In the genomic region with DNA sequence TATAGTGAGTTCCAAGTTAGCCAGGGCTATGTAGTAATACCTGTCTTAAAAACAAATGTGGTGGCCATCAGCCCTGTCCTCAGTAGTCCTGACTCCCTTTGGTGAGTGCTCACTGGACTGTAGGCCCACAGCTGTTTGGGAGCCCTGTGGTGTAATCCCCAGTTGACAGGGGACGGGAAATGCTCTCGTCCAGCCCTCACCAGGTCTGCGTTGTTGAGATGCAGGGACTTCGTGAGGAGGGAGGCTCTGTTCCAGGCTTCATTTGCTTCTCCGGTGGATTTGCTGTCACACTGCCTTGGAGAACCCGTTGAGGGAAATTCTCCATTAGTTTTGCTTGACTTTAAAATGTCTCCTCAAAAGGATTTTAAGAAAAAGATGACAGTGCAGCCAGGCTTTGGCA, we compare ENCODE assay signal across 33 mouse cellular contexts.
"Had no signal": no experiment of that assay in that cellular context is flagged by ENCODE, and none has a peak within 500 bp of the region (broad histone marks: within the 10 kb centered on the region; RNA-seq: fewer than 3 reads in every experiment).

No protein-coding gene starts in this region.

- H3K27ac ChIP-seq: heart, embryonic 13.5 days; heart, embryonic 15.5 days; hindbrain, embryonic 10.5 days; hindbrain, embryonic 12.5 days; hindbrain, embryonic 13.5 days; hindbrain, embryonic 14.5 days; hindbrain, embryonic 15.5 days; hindbrain, postnatal 0 days; intestine, embryonic 15.5 days; kidney, embryonic 15.5 days; kidney, postnatal 0 days; layer of hippocampus, adult 2 months; left cerebral cortex, adult 2 months had no signal

- H3K4me2 ChIP-seq: heart, embryonic 11.5 days; heart, embryonic 12.5 days; heart, embryonic 13.5 days; heart, embryonic 15.5 days; hindbrain, embryonic 12.5 days; hindbrain, embryonic 13.5 days; hindbrain, embryonic 14.5 days; hindbrain, embryonic 15.5 days; intestine, embryonic 15.5 days; kidney, embryonic 15.5 days had no signal

- ATAC-seq: hindbrain, embryonic 16.5 days; hindbrain, postnatal 0 days; inflammation-experienced regulatory T-cells, adult 6 months; intestine, embryonic 15.5 days; intestine, embryonic 16.5 days; intestine, postnatal 0 days had no signal

- H3K4me3 ChIP-seq: heart, embryonic 12.5 days; heart, embryonic 13.5 days; heart, embryonic 15.5 days; hindbrain, embryonic 10.5 days; hindbrain, embryonic 12.5 days; hindbrain, embryonic 13.5 days; hindbrain, embryonic 15.5 days; intestine, embryonic 15.5 days; kidney, embryonic 15.5 days; layer of hippocampus, adult 2 months; left cerebral cortex, adult 2 months had no signal

- H3K4me1 ChIP-seq: heart, embryonic 12.5 days; heart, embryonic 13.5 days; heart, embryonic 15.5 days; hindbrain, embryonic 10.5 days; hindbrain, embryonic 12.5 days; hindbrain, embryonic 13.5 days; hindbrain, embryonic 15.5 days; intestine, embryonic 15.5 days; kidney, embryonic 15.5 days had no signal

- H3K9me3 ChIP-seq: heart, embryonic 12.5 days; heart, embryonic 13.5 days; heart, embryonic 15.5 days; hindbrain, embryonic 10.5 days; hindbrain, embryonic 12.5 days; hindbrain, embryonic 13.5 days; hindbrain, embryonic 15.5 days; intestine, embryonic 15.5 days; kidney, embryonic 15.5 days had no signal

- H3K9ac ChIP-seq: heart, embryonic 12.5 days; heart, embryonic 13.5 days; heart, embryonic 15.5 days; hindbrain, embryonic 12.5 days; hindbrain, embryonic 13.5 days; hindbrain, embryonic 14.5 days; hindbrain, embryonic 15.5 days; intestine, embryonic 15.5 days; kidney, embryonic 15.5 days had no signal

- DNase-seq: heart, postnatal 10 days; heart, postnatal 14 days; heart, postnatal 4 days; kidney, adult 11 months; kidney, adult 18-20 months; kidney, adult 2 months; kidney, adult 9 months; kidney, postnatal 10 days; kidney, postnatal 14 days; kidney, postnatal 25 days; kidney, postnatal 36 days; kidney, postnatal 4 days; layer of hippocampus, adult 9-11 months; layer of hippocampus, postnatal 36 days had no signal

- H3K27me3 ChIP-seq: heart, embryonic 12.5 days; heart, embryonic 13.5 days; heart, embryonic 15.5 days; hindbrain, embryonic 12.5 days; hindbrain, embryonic 13.5 days; hindbrain, embryonic 15.5 days; intestine, embryonic 15.5 days; kidney, embryonic 15.5 days had no signal
